Mouse (Mus musculus) liver, embryonic 14.5 days (tissue): ENCODE measurements around the gene Wdr63.

Source experiments
- CTCF ChIP-seq: IDR thresholded peaks from 2 replicates; pipeline ENCODE4 v1.5.1; 2016; ENCODE audit warnings: antibody characterized with exemption, low read depth, control low read depth
- EP300 ChIP-seq: IDR thresholded peaks from 2 replicates; pipeline ENCODE4 v1.6.1; 2016; ENCODE audit warnings: antibody characterized with exemption, low read depth

DNA sequence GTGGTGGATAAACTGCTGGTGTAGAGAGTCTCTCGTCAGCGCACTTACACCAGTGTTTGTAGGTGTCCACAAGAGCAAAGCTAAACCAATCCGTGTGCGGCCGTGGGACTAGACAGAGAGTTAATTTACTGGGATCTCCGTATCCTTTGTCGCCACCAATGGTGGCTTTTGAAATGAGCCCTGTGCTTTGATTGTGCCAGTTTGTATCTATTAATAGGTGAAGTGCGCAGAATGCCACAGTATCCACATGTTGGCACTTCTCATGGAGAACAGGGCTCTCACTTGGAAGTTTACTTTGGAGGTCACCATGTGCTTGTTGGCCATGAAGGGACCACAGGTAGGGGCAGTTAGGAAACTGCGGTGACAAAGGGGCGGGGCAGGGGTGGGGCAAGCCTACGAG, 66.5 kb downstream of the Wdr63 start:
- TF ChIP-seq CTCF = no peak
- no peak for TF ChIP-seq EP300
